Mouse (Mus musculus): Measurements from ENCODE around the gene Tsga10ip. TPM values are rescaled to one million over a fixed set of nuclear protein-coding genes. Genes with fewer than 3 reads are reported as not detected.

The Tsga10ip gene
- not detected in 2 replicates for polyA plus RNA-seq (2012; rRNA removed)

GRCm38 (mm10) chr19:5402293-5402692, at the start of gene Tsga10ip:
Tsga10ip (minus strand) TSS chr19:5402526.

GRCm38 (mm10) chr19:5447515-5448353, 45.4 kb upstream of the Tsga10ip start, which contains the start of gene Fosl1:
Fosl1 (plus strand) TSS chr19:5447547.

GRCm38 (mm10) chr19:5424782-5425741, 22.7 kb upstream of the Tsga10ip start, which contains the start of the genes Drap1 and AI837181:
Drap1 (minus strand) TSS chr19:5424979.
AI837181 (plus strand) TSS chr19:5425144.

GRCm38 (mm10) chr19:5388588-5389242, 13.6 kb downstream of the Tsga10ip start, which contains the start of gene Sart1:
Sart1 (minus strand) TSS chr19:5388703.

GRCm38 (mm10) chr19:5367053-5367359, 35.3 kb downstream of the Tsga10ip start, which contains the start of gene Banf1:
Banf1 (minus strand) TSS chr19:5367168.

GRCm38 (mm10) chr19:5366175-5367052, 35.9 kb downstream of the Tsga10ip start, which contains the start of gene Eif1ad:
Eif1ad (plus strand) TSS chr19:5366741.

GRCm38 (mm10) chr19:5349502-5349873, 52.8 kb downstream of the Tsga10ip start, which contains the start of gene Cst6:
Cst6 (minus strand) TSS chr19:5349574.

Other genes starting within 250 kb of the Tsga10ip start
- 50.6 and 57.1 TPM in 2 replicates for gene Pacs1, start 129.4 kb downstream of the Tsga10ip start, polyA plus RNA-seq (2012; rRNA removed)
- gene Sf3b2, start 107.1 kb downstream of the Tsga10ip start, polyA plus RNA-seq (2012; rRNA removed), result 142 and 151 TPM in 2 replicates
- gene Gal3st3, start 104.2 kb downstream of the Tsga10ip start, polyA plus RNA-seq (2012; rRNA removed), result 38.8 and 47.3 TPM in 2 replicates
- gene Catsper1, start 66.8 kb downstream of the Tsga10ip start, polyA plus RNA-seq (2012; rRNA removed), result not detected in 2 replicates
- 4.0 and 5.6 TPM in 2 replicates for gene Cst6, start 53.0 kb downstream of the Tsga10ip start, polyA plus RNA-seq (2012; rRNA removed)
- gene Eif1ad, start 35.8 kb downstream of the Tsga10ip start, polyA plus RNA-seq (2012; rRNA removed), result 28.7 and 30.5 TPM in 2 replicates
- gene Banf1, start 35.4 kb downstream of the Tsga10ip start, polyA plus RNA-seq (2012; rRNA removed), result 233 and 237 TPM in 2 replicates
- gene Sart1, start 13.8 kb downstream of the Tsga10ip start, polyA plus RNA-seq (2012; rRNA removed), result 49.1 and 51.8 TPM in 2 replicates
- 280 and 282 TPM in 2 replicates for gene Drap1, start 22.5 kb upstream of the Tsga10ip start, polyA plus RNA-seq (2012; rRNA removed)
- gene AI837181, start 22.6 kb upstream of the Tsga10ip start, polyA plus RNA-seq (2012; rRNA removed), result 73.3 and 80.7 TPM in 2 replicates
- 0.04 and 0.43 TPM in 2 replicates for gene Fosl1, start 45.0 kb upstream of the Tsga10ip start, polyA plus RNA-seq (2012; rRNA removed)
- 13.9 and 14.0 TPM in 2 replicates for gene Ccdc85b, start 55.4 kb upstream of the Tsga10ip start, polyA plus RNA-seq (2012; rRNA removed)
- gene Fibp, start 58.1 kb upstream of the Tsga10ip start, polyA plus RNA-seq (2012; rRNA removed), result 180 and 186 TPM in 2 replicates
- gene Ctsw, start 66.0 kb upstream of the Tsga10ip start, polyA plus RNA-seq (2012; rRNA removed), result 1.4 and 2.1 TPM in 2 replicates
- gene Efemp2, start 71.4 kb upstream of the Tsga10ip start, polyA plus RNA-seq (2012; rRNA removed), result 44.4 and 44.9 TPM in 2 replicates
- gene Mus81, start 85.9 kb upstream of the Tsga10ip start, polyA plus RNA-seq (2012; rRNA removed), result 58.1 and 60.9 TPM in 2 replicates
- gene Cfl1, start 87.9 kb upstream of the Tsga10ip start, polyA plus RNA-seq (2012; rRNA removed), result 1,742 and 1,884 TPM in 2 replicates
- 3.7 and 4.2 TPM in 2 replicates for gene 1700020D05Rik, start 101.3 kb upstream of the Tsga10ip start, polyA plus RNA-seq (2012; rRNA removed)
- gene Snx32, start 108.0 kb upstream of the Tsga10ip start, polyA plus RNA-seq (2012; rRNA removed), result 123 and 125 TPM in 2 replicates
- gene Ovol1, start 158.1 kb upstream of the Tsga10ip start, polyA plus RNA-seq (2012; rRNA removed), result 0.08 and 0.28 TPM in 2 replicates
- 2.4 and 3.0 TPM in 2 replicates for gene Ap5b1, start 165.5 kb upstream of the Tsga10ip start, polyA plus RNA-seq (2012; rRNA removed)
- 56.0 and 58.7 TPM in 2 replicates for gene Rnaseh2c, start 199.3 kb upstream of the Tsga10ip start, polyA plus RNA-seq (2012; rRNA removed)
- gene Kat5, start 207.7 kb upstream of the Tsga10ip start, polyA plus RNA-seq (2012; rRNA removed), result 152 and 153 TPM in 2 replicates
- gene Rela, start 235.0 kb upstream of the Tsga10ip start, polyA plus RNA-seq (2012; rRNA removed), result 31.6 and 36.0 TPM in 2 replicates

All from central nervous system, embryonic 18 days (tissue).